Mouse (Mus musculus) intestine, embryonic 15.5 days (tissue): ENCODE measurements around the gene Cerk. TPM values are rescaled to one million over a fixed set of nuclear protein-coding genes. Genes with fewer than 3 reads are reported as not detected.
A peak's percentile ranks its signal among the peaks of the same experiment; 100 is the strongest.

Experiments used
- ATAC-seq: fragments of 200-750 bp; cut with Nextera tagmentation; 2 replicates; pipeline ENCODE4 v1.8.0; 2017; ENCODE audit warnings: moderate TSS enrichment, moderate library complexity
- H3K27ac ChIP-seq: fragments of 300-500 bp; sonication (generic); 2 replicates; pipeline ENCODE4 v1.5.1; 2015; ENCODE audit warnings: mild to moderate bottlenecking, inconsistent platforms
- H3K27me3 ChIP-seq: fragments of 300-500 bp; sonication (generic); replicated peaks from 2 replicates; pipeline ENCODE4 v1.6.1; 2015; ENCODE audit warnings: inconsistent platforms
- H3K36me3 ChIP-seq: fragments of 300-500 bp; sonication (generic); 2 replicates; pipeline ENCODE4 v1.6.1; 2015; ENCODE audit warnings: inconsistent platforms
- H3K4me1 ChIP-seq: fragments of 300-500 bp; sonication (generic); replicated peaks from 2 replicates; pipeline ENCODE4 v1.6.1; 2015; ENCODE audit warnings: inconsistent platforms
- H3K4me2 ChIP-seq: fragments of 300-500 bp; sonication (generic); replicated peaks from 2 replicates; pipeline ENCODE4 v1.6.1; 2015; ENCODE audit warnings: mild to moderate bottlenecking, inconsistent platforms
- H3K4me3 ChIP-seq: fragments of 300-500 bp; sonication (generic); replicated peaks from 2 replicates; pipeline ENCODE4 v1.5.1; 2015; ENCODE audit warnings: inconsistent platforms
- H3K9ac ChIP-seq: fragments of 300-500 bp; sonication (generic); 2 replicates; pipeline ENCODE4 v1.6.1; 2015; ENCODE audit warnings: inconsistent platforms
- H3K9me3 ChIP-seq: fragments of 300-500 bp; sonication (generic); 2 replicates; pipeline ENCODE4 v1.6.1; 2016; ENCODE audit warnings: inconsistent platforms
- WGBS: fragments of 180-500 bp; shearing (Covaris S2); methylation state at CpG from one replicate; pipeline ENCODE4 v1.1.7; 2015; 5-methylcytosine and 5-hydroxymethylcytosine counted together
- polyA plus RNA-seq: library from polyadenylated mRNA; unstranded; fragments of >200 nt; fragmentation: Nextera tagmentation; extraction: Ambion mirVana; gene quantifications from 2 replicates; pipeline ENCODE4 v1.2.1, GENCODE M21; 2015

Gene Cerk
- polyA plus RNA-seq, 1 experiment from 2014 or later, result 8.4 TPM

- peak overlapping the region; percentile 28; the same call in 1 of the 2 replicates for H3K4me2 ChIP-seq
- H3K36me3 ChIP-seq, result no peaks in the 10 kb centered on the region
- peak; percentile 29 for ATAC-seq
- peaks cover 25% of the 10 kb centered on the region for H3K4me1 ChIP-seq
- no peak overlapping the region for H3K4me3 ChIP-seq
- no peaks in the 10 kb centered on the region for H3K27me3 ChIP-seq
- WGBS, result 14% methylated on average over 9 of the region's 9 CpGs
- no peak overlapping the region for H3K27ac ChIP-seq
- no peak overlapping the region for H3K9ac ChIP-seq
- H3K9me3 ChIP-seq, result no peaks in the 10 kb centered on the region
These were observed 72.6 kb downstream of the Cerk start for GRCm38 (mm10) chr15:86113342-86113710.

DNA sequence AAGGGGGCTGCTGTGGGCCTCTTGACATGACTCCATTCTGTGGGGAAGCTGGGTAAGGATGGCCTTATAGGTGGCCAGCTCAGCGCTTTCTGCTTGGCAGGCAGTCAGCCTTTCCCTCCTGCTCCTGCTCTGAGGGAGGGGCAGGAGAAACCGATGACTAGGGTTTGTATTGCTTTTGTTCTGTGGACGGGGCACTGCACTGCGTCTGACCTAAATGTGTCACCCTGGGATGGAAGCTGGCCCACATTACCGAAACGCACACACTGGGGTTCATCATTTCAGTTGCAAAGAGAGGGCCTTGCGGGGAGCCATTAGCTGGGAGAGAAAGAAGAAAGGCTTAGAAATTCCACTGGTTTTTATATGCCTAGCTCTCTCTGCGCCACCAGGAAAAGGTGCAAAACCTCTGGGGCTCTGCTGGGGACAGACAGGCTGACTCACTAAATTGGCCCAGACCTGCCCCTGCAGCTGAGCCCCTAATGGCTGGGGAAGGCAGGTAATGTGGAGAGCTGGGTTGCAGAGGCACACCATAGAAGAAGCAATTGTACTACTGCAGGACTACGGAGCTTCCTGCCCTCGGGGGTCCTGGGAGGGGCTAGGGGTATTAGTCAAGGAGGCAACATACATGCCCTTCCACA is 73.1 kb downstream of the Cerk start:
- Histone ChIP-seq H3K27me3 (no peaks in the 10 kb centered on the region), H3K9me3 (no peaks in the 10 kb centered on the region), H3K9ac (no peak overlapping the region), H3K36me3 (no peaks in the 10 kb centered on the region), H3K27ac (no peak overlapping the region), H3K4me2 (peak overlapping the region; percentile 28; the same call in 1 of the 2 replicates), H3K4me1 (peaks cover 21% of the 10 kb centered on the region), H3K4me3 (no peak overlapping the region)
- ATAC-seq, result peak; percentile 23
- WGBS, result 33% methylated on average over 10 of the region's 10 CpGs

DNA sequence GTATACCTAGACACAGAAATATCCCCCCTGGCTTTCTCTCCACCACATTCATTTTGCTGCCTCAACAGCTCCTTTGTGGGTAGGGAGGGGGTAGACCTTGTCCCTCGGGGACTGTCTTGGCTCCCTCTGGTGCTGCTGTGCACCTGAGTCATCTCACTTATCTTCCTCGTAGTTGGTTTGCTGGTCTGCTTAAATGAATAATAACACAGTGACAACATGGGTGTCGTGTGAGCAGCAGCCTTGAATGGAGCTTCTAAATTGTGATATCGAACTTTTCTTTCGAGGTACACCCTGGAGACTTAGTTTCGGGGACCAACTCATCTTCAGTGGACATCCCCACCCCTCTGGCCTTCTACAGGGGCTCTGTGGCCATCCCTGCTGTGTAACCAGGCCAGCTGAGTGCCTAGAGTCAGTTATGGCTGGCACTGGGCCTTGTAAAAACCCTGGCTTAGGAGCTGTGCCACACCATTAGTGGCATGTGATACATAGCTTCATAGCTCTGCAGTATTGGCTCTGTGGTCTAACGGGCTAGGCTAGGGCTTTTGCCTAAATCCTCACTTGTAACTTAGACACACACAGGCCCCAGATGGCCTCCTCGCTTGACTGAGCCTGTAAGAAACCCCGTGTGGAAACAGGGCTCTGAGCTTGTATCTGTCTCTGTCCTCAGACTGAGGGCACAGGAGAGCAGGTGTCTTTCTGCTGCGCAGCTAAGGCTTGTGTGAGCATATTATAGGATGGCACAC is 75.4 kb downstream of the Cerk start:
- Histone ChIP-seq H3K27me3 (no peaks in the 10 kb centered on the region), H3K4me3 (no peak overlapping the region), H3K4me1 (peaks cover 18% of the 10 kb centered on the region), H3K9me3 (no peaks in the 10 kb centered on the region), H3K36me3 (no peaks in the 10 kb centered on the region), H3K27ac (no peak overlapping the region), H3K4me2 (no peak overlapping the region), H3K9ac (no peak overlapping the region)
- ATAC-seq, result no peak
- WGBS, result 80% methylated on average over 10 of the region's 10 CpGs

DNA sequence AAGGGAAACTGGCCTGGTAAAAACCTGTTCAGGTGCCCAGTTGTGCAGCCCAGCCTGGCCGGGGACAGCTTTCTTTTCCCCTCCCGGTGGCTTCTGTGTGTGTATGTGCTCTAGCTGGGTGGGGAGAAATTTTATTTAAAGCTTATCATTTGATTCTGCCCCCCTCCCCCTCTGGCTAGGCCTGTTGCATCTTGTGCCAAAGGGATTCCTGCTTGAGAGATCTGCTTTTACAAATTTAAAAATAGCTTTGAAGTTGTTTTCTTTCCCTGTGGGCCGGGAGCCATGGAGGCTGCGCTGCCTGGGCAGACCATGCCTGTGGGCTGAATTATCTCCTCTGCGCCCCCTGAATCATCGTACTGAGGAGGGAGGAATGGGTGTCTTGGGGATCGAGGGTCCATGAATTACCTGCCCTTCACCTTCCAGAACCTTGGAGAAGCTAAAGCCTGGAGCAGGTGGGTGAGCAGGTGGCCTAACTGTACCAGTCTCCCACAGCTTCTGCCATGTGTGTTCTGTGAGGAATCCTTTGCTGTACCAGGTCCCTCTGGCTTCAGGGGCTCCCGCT is 76.2 kb downstream of the Cerk start:
- peaks cover 18% of the 10 kb centered on the region for H3K4me1 ChIP-seq
- H3K27me3 ChIP-seq, result no peaks in the 10 kb centered on the region
- H3K27ac ChIP-seq, result no peak overlapping the region
- no peak overlapping the region for H3K9ac ChIP-seq
- 80% methylated on average over 8 of the region's 8 CpGs for WGBS
- no peak overlapping the region for H3K4me3 ChIP-seq
- no peak overlapping the region for H3K4me2 ChIP-seq
- ATAC-seq, result no peak
- H3K9me3 ChIP-seq, result no peaks in the 10 kb centered on the region
- H3K36me3 ChIP-seq, result no peaks in the 10 kb centered on the region

DNA sequence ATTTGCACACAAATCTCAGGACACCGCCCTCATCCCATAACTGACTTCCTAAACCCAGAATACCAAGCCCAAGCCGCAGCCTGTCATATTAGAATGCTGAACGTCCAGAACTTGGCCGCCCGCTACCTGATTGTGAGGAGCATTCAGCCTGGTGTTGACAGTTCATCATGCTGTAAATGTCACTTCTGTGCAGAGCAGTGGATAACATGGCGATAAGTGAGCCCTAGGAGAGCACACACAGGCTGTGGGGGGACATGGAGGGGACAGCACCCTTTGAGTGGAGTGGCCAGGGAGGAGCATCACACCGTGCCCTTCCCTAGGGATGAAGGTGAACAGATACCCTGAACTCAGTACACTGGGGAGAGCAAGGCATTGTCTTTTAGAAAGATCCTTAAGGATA is 76.7 kb downstream of the Cerk start:
- no peak for ATAC-seq
- H3K27ac ChIP-seq, result no peak overlapping the region
- H3K9ac ChIP-seq, result no peak overlapping the region
- H3K4me2 ChIP-seq, result no peak overlapping the region
- 83% methylated on average over 7 of the region's 7 CpGs for WGBS
- H3K9me3 ChIP-seq, result no peaks in the 10 kb centered on the region
- H3K27me3 ChIP-seq, result no peaks in the 10 kb centered on the region
- H3K36me3 ChIP-seq, result no peaks in the 10 kb centered on the region
- no peak overlapping the region for H3K4me3 ChIP-seq
- H3K4me1 ChIP-seq, result peaks cover 18% of the 10 kb centered on the region

DNA sequence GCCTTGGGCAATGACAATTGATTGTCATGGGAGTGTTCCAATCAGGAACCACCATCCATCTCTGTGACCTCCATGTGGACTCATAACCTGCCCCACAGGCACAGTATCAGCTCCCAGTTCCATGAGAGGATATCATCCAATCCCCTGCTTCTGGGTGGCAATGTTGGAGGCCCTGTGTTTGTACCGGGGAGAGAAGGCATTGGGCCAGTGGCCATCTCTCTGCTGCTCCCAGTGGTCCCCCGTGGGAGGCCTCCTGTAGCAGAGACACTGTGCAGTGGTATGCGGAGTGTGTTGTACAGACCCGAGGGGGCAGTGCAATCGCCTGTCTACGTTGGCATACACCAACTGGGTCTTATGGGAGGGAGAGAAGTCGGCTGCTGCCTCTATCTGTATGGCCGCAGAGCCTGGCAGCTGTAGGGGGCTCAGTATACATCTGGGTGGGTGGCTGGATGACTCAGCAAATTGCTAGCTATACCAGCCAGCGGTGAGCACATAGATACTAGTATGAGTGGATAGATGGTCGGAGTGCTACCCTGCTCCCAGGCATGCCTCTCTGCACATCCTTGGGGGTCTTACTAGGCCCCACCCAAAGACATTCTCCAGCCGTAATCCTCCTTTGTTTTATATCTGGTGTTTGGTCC is 78.0 kb downstream of the Cerk start:
- Histone ChIP-seq H3K4me3 (no peak overlapping the region), H3K36me3 (no peaks in the 10 kb centered on the region), H3K4me2 (no peak overlapping the region), H3K9me3 (no peaks in the 10 kb centered on the region), H3K4me1 (peaks cover 10% of the 10 kb centered on the region), H3K27me3 (no peaks in the 10 kb centered on the region), H3K27ac (no peak overlapping the region), H3K9ac (no peak overlapping the region)
- 82% methylated on average over 11 of the region's 11 CpGs for WGBS
- ATAC-seq, result no peak; the same call in 1 of the 2 replicates

GRCm38 (mm10) chr15:86105751-86106150 is 80.2 kb downstream of the Cerk start:
- H3K27me3 ChIP-seq, result no peaks in the 10 kb centered on the region
- 77% methylated on average over 6 of the region's 6 CpGs for WGBS
- no peak overlapping the region for H3K4me2 ChIP-seq
- no peak overlapping the region for H3K4me3 ChIP-seq
- H3K9me3 ChIP-seq, result no peaks in the 10 kb centered on the region
- H3K36me3 ChIP-seq, result no peaks in the 10 kb centered on the region
- H3K27ac ChIP-seq, result no peak overlapping the region
- ATAC-seq, result no peak
- H3K9ac ChIP-seq, result no peak overlapping the region
- no peaks in the 10 kb centered on the region for H3K4me1 ChIP-seq

DNA sequence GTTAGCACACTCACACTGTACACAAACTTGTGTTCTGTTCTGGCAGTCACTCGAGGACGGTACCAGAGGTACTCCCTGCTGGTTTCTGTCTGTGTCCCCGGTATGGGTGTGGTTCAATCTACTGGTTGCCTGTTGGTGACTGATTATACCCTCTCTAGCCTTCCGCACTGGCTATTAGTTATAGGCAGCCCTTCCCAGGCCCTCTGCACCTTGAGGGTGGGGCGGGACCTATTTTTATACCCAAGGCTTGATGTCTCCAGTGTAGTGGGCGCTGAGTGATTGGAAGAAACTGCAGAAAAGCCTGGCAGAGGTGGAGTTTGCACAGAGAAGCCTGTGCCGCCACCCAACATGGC is 80.6 kb downstream of the Cerk start:
- no peak overlapping the region for H3K27ac ChIP-seq
- H3K4me2 ChIP-seq, result no peak overlapping the region
- H3K27me3 ChIP-seq, result no peaks in the 10 kb centered on the region
- no peaks in the 10 kb centered on the region for H3K4me1 ChIP-seq
- H3K9me3 ChIP-seq, result no peaks in the 10 kb centered on the region
- no peak overlapping the region for H3K9ac ChIP-seq
- peak; percentile 69; the same call in 1 of the 2 replicates for ATAC-seq
- whole genome bisulfite sequencing, result 85% methylated on average over 7 of the region's 7 CpGs
- no peak overlapping the region for H3K4me3 ChIP-seq
- no peaks in the 10 kb centered on the region for H3K36me3 ChIP-seq

DNA sequence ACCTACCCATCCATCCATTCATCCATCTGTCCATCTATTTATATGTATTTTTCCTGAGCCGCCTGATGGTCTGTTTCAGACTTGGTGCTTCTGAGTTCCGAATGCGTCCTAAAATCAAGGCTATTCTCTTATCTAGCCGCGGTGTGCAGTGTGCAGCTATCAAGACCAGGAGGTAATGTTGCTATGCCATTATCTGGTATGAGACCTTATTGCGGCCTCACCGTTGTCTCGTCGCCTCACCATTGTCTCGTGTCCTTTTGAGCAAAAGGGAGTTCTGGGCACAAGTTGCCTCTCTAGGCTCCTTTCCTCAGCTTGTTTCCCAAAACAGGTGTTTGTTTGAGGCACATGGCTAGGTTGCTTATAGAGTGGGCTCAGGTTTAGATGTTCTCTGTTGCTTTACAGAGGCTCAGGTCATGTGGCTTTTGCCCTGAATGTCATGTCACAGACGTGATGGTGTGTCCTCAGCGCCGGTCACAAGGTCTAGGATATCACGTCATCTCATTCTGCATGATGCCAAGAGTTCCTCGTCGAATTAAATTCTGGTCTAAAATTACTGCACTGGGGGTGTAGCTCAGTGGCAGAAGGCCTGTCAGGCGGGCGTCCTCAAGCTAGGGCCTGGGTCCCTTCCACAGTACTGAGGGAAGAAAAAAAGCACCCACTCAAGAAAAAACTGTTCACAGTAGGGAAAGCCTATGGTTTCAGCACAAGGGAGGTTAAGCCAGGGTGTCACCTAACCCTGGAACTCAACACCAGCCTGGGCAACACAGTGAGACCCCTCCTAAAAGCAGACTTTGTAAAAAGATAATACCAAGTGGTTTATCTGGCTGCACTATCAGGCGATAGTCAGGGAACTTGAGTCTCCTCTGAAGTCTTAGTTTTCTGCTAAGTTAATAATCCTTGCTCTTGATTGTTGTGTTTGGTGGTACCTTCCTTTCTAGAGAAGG is 81.3 kb downstream of the Cerk start:
- no peaks in the 10 kb centered on the region for H3K27me3 ChIP-seq
- peak; percentile 46; the same call in 1 of the 2 replicates for ATAC-seq
- no peaks in the 10 kb centered on the region for H3K36me3 ChIP-seq
- H3K4me2 ChIP-seq, result no peak overlapping the region
- 93% methylated on average over 19 of the region's 19 CpGs for WGBS
- H3K4me1 ChIP-seq, result no peaks in the 10 kb centered on the region
- no peaks in the 10 kb centered on the region for H3K9me3 ChIP-seq
- no peak overlapping the region for H3K27ac ChIP-seq
- H3K4me3 ChIP-seq, result no peak overlapping the region
- no peak overlapping the region for H3K9ac ChIP-seq

GRCm38 (mm10) chr15:86102308-86102707 is 83.6 kb downstream of the Cerk start:
- ATAC-seq, result no peak
- 85% methylated on average over 15 of the region's 15 CpGs for WGBS
- no peaks in the 10 kb centered on the region for H3K27me3 ChIP-seq

GRCm38 (mm10) chr15:86101585-86101984 is 84.4 kb downstream of the Cerk start:
- no peak overlapping the region for H3K4me3 ChIP-seq
- no peak overlapping the region for H3K9ac ChIP-seq
- WGBS, result 77% methylated on average over 9 of the region's 9 CpGs
- no peak overlapping the region for H3K4me2 ChIP-seq
- H3K4me1 ChIP-seq, result no peaks in the 10 kb centered on the region
- no peaks in the 10 kb centered on the region for H3K9me3 ChIP-seq
- H3K27me3 ChIP-seq, result no peaks in the 10 kb centered on the region
- no peak for ATAC-seq
- H3K27ac ChIP-seq, result no peak overlapping the region
- no peaks in the 10 kb centered on the region for H3K36me3 ChIP-seq

More at GRCm38 (mm10) chr15:86102308-86102707, 83.6 kb downstream of the Cerk start:
- Histone ChIP-seq H3K4me3 (no peak overlapping the region), H3K4me1 (no peaks in the 10 kb centered on the region), H3K4me2 (no peak overlapping the region), H3K36me3 (no peaks in the 10 kb centered on the region), H3K27ac (no peak overlapping the region), H3K9me3 (no peaks in the 10 kb centered on the region), H3K9ac (no peak overlapping the region)

DNA sequence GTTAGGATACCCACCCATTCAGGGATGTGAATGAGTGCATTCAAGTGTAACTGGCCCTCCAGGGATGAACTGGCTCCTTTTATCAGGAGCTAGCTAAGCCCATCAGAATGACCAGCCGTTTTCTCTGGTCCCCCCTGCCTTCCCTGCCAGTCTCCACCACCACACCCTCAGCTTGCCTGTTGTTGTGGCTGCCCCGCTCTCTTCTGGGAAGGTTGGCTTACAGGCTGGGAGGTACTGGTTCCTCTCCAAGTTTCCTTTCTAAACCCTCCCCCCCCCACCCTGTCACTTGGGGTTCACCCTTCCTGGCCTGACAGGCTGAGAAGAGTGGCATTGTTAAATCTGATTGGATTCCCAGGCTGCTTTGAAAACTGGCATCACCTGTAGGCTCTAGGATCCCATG is 88.1 kb downstream of the Cerk start:
- 74% methylated on average over 2 of the region's 2 CpGs for WGBS
- Histone ChIP-seq H3K27ac (no peak overlapping the region), H3K36me3 (no peaks in the 10 kb centered on the region), H3K9me3 (no peaks in the 10 kb centered on the region), H3K27me3 (no peaks in the 10 kb centered on the region), H3K9ac (no peak overlapping the region), H3K4me2 (no peak overlapping the region), H3K4me3 (no peak overlapping the region), H3K4me1 (peaks cover 9% of the 10 kb centered on the region)
- no peak for ATAC-seq
